Mouse (Mus musculus): ENCODE measurements around the gene Serinc2. TPM values are rescaled to one million over a fixed set of nuclear protein-coding genes. Genes with fewer than 3 reads are reported as not detected.

The Serinc2 gene
- polyA plus RNA-seq, 1 experiment = not detected

GRCm38 (mm10) chr4:130289824-130290223 is 10.8 kb upstream of the Serinc2 start:
- no peaks in the 10 kb centered on the region for H3K4me1 ChIP-seq (ENCODE audit: control insufficient read depth, insufficient read depth, low read length)
- TF ChIP-seq POLR2A (IDR thresholded peaks at IDR 0.05; ENCODE audit: insufficient read depth, low read depth, low read length) (no peak), CTCF (IDR thresholded peaks at IDR 0.05; ENCODE audit: insufficient read depth, low read depth, low read length) (no peak)
- 89% methylated on average over 3 of the region's 3 CpGs for WGBS

GRCm38 (mm10) chr4:130286531-130286930 is 7.5 kb upstream of the Serinc2 start:
- Histone ChIP-seq H3K4me1 (ENCODE audit: control insufficient read depth, insufficient read depth, low read length) (no peaks in the 10 kb centered on the region), H3K4me3 (ENCODE audit: insufficient read depth, low read depth, low read length) (no peak overlapping the region), H3K27ac (ENCODE audit: insufficient read depth, low read depth, low read length) (no peak overlapping the region)
- 78% methylated on average over 3 of the region's 3 CpGs for WGBS
- TF ChIP-seq POLR2A (IDR thresholded peaks at IDR 0.05; ENCODE audit: insufficient read depth, low read depth, low read length) = no peak
- no peak for TF ChIP-seq CTCF (IDR thresholded peaks at IDR 0.05; ENCODE audit: insufficient read depth, low read depth, low read length)

More at GRCm38 (mm10) chr4:130289824-130290223, 10.8 kb upstream of the Serinc2 start:
- Histone ChIP-seq H3K4me3 (ENCODE audit: insufficient read depth, low read depth, low read length) (no peak overlapping the region), H3K27ac (ENCODE audit: insufficient read depth, low read depth, low read length) (no peak overlapping the region)

- Histone ChIP-seq H3K27ac (ENCODE audit: insufficient read depth, low read depth, low read length) (no peak overlapping the region), H3K4me3 (ENCODE audit: insufficient read depth, low read depth, low read length) (no peak overlapping the region), H3K4me1 (ENCODE audit: control insufficient read depth, insufficient read depth, low read length) (peaks cover 3% of the 10 kb centered on the region; the same call in 1 of the 2 replicates)
- 56% methylated on average over 9 of the region's 9 CpGs for WGBS
- no peak for TF ChIP-seq POLR2A (IDR thresholded peaks at IDR 0.05; ENCODE audit: insufficient read depth, low read depth, low read length)
- no peak for TF ChIP-seq CTCF (IDR thresholded peaks at IDR 0.05; ENCODE audit: insufficient read depth, low read depth, low read length)
Measured at GRCm38 (mm10) chr4:130283826-130284225, 4.8 kb upstream of the Serinc2 start.

GRCm38 (mm10) chr4:130282856-130283255 is 3.9 kb upstream of the Serinc2 start:
- WGBS = 78% methylated on average over 5 of the region's 5 CpGs
- TF ChIP-seq POLR2A (IDR thresholded peaks at IDR 0.05; ENCODE audit: insufficient read depth, low read depth, low read length) (no peak), CTCF (IDR thresholded peaks at IDR 0.05; ENCODE audit: insufficient read depth, low read depth, low read length) (no peak)

GRCm38 (mm10) chr4:130276573-130277176 is 2.3 kb downstream of the Serinc2 start:
- Histone ChIP-seq H3K27ac (ENCODE audit: insufficient read depth, low read depth, low read length) (no peak overlapping the region), H3K4me3 (ENCODE audit: insufficient read depth, low read depth, low read length) (no peak overlapping the region), H3K4me1 (ENCODE audit: control insufficient read depth, insufficient read depth, low read length) (peaks cover 22% of the 10 kb centered on the region)
- 72% methylated on average over 7 of the region's 7 CpGs for WGBS
- TF ChIP-seq CTCF (IDR thresholded peaks at IDR 0.05; ENCODE audit: insufficient read depth, low read depth, low read length) = no peak
- TF ChIP-seq POLR2A (IDR thresholded peaks at IDR 0.05; ENCODE audit: insufficient read depth, low read depth, low read length) = no peak

More at GRCm38 (mm10) chr4:130282856-130283255, 3.9 kb upstream of the Serinc2 start:
- H3K27ac ChIP-seq (ENCODE audit: insufficient read depth, low read depth, low read length) = no peak overlapping the region
- no peak overlapping the region for H3K4me3 ChIP-seq (ENCODE audit: insufficient read depth, low read depth, low read length)
- H3K4me1 ChIP-seq (ENCODE audit: control insufficient read depth, insufficient read depth, low read length) = peaks cover 3% of the 10 kb centered on the region; the same call in 1 of the 2 replicates

GRCm38 (mm10) chr4:130275823-130276105 is 3.2 kb downstream of the Serinc2 start:
- TF ChIP-seq POLR2A (IDR thresholded peaks at IDR 0.05; ENCODE audit: insufficient read depth, low read depth, low read length) (no peak), CTCF (IDR thresholded peaks at IDR 0.05; ENCODE audit: insufficient read depth, low read depth, low read length) (no peak)
- Histone ChIP-seq H3K4me1 (ENCODE audit: control insufficient read depth, insufficient read depth, low read length) (peaks cover 22% of the 10 kb centered on the region), H3K4me3 (ENCODE audit: insufficient read depth, low read depth, low read length) (no peak overlapping the region), H3K27ac (ENCODE audit: insufficient read depth, low read depth, low read length) (no peak overlapping the region)
- 60% methylated on average over 5 of the region's 5 CpGs for WGBS

GRCm38 (mm10) chr4:130275016-130275822 is 3.8 kb downstream of the Serinc2 start:
- peaks cover 20% of the 10 kb centered on the region for H3K4me1 ChIP-seq (ENCODE audit: control insufficient read depth, insufficient read depth, low read length)
- TF ChIP-seq POLR2A (IDR thresholded peaks at IDR 0.05; ENCODE audit: insufficient read depth, low read depth, low read length) = no peak
- H3K27ac ChIP-seq (ENCODE audit: insufficient read depth, low read depth, low read length) = no peak overlapping the region
- H3K4me3 ChIP-seq (ENCODE audit: insufficient read depth, low read depth, low read length) = peak overlapping the region; percentile 46
- 5% methylated on average over 61 of the region's 62 CpGs for WGBS

- 2% methylated on average over 29 of the region's 29 CpGs for WGBS
- peak overlapping the region; percentile 46 for H3K4me3 ChIP-seq (ENCODE audit: insufficient read depth, low read depth, low read length)
- H3K27ac ChIP-seq (ENCODE audit: insufficient read depth, low read depth, low read length) = no peak overlapping the region
- peaks cover 20% of the 10 kb centered on the region for H3K4me1 ChIP-seq (ENCODE audit: control insufficient read depth, insufficient read depth, low read length)
- TF ChIP-seq CTCF (IDR thresholded peaks at IDR 0.05; ENCODE audit: insufficient read depth, low read depth, low read length) (no peak), POLR2A (IDR thresholded peaks at IDR 0.05; ENCODE audit: insufficient read depth, low read depth, low read length) (no peak)
Measured at GRCm38 (mm10) chr4:130274346-130275015, 4.5 kb downstream of the Serinc2 start.
